Mouse (Mus musculus) C2C12 (cell line): ENCODE measurements around the gene Atcay. TPM values are rescaled to one million over a fixed set of nuclear protein-coding genes. Genes with fewer than 3 reads are reported as not detected.
"Not testable (repeated sequence)": the region's sequence is repeated elsewhere in the genome, so short reads cannot be mapped to it uniquely, and the experiment has no call there.

ENCODE experiments used
- H3K27me3 ChIP-seq: one replicate; pipeline ENCODE4 v1.6.1; 2011; ENCODE audit not compliant: control insufficient read depth, insufficient read depth, insufficient read length
- H3K36me3 ChIP-seq: one replicate; pipeline ENCODE4 v1.6.1; 2011; ENCODE audit not compliant: control insufficient read depth, insufficient read depth
- H3K4me3 ChIP-seq: one replicate; pipeline ENCODE4 v1.5.1; 2011; ENCODE audit warnings: mild to moderate bottlenecking, control low read depth; ENCODE audit not compliant: poor library complexity, insufficient read depth, severe bottlenecking
- H3K79me2 ChIP-seq: one replicate; pipeline ENCODE4 v1.6.1; 2011; ENCODE audit not compliant: control insufficient read depth, insufficient read depth
- H3K79me3 ChIP-seq: one replicate; pipeline ENCODE4 v1.6.1; 2011; ENCODE audit warnings: low read depth, control low read depth
- H3ac ChIP-seq: one replicate; pipeline ENCODE3; 2011; ENCODE audit warnings: low read depth; ENCODE audit not compliant: control insufficient read depth, insufficient read length
- CEBPB ChIP-seq: IDR thresholded peaks from one replicate; pipeline ENCODE4 v1.6.1; 2011; ENCODE audit warnings: low read depth, mild to moderate bottlenecking, control low read depth, moderate library complexity
- CTCF ChIP-seq: IDR thresholded peaks from one replicate; pipeline ENCODE4 v1.5.1; 2011; ENCODE audit not compliant: control insufficient read depth, insufficient read depth, insufficient read length
- FOSL1 ChIP-seq: IDR thresholded peaks from one replicate; pipeline ENCODE4 v1.8.0; 2011; ENCODE audit warnings: mild to moderate bottlenecking, low read length; ENCODE audit not compliant: poor library complexity, insufficient read depth, severe bottlenecking
- MAX ChIP-seq: IDR thresholded peaks from one replicate; pipeline ENCODE4 v1.6.1; 2011; ENCODE audit warnings: mild to moderate bottlenecking, control low read depth
- MYOD1 ChIP-seq: IDR thresholded peaks from one replicate; pipeline ENCODE4 v1.6.1; 2011; ENCODE audit warnings: low read depth; ENCODE audit not compliant: control insufficient read depth, insufficient read length
- MYOG ChIP-seq: IDR thresholded peaks from one replicate; pipeline ENCODE4 v1.6.1; 2011; ENCODE audit not compliant: control insufficient read depth, insufficient read length; ENCODE audit errors: extremely low read depth
- USF1 ChIP-seq: IDR thresholded peaks from one replicate; pipeline ENCODE4 v1.6.1; 2011; ENCODE audit warnings: low read depth, mild to moderate bottlenecking, control low read depth, moderate library complexity
- polyA plus RNA-seq: library from polyadenylated mRNA; unstranded; fragments of >200 nt; fragmentation: generic; extraction: Trizol; gene quantifications from one replicate; pipeline ENCODE4 v1.2.1, GENCODE M21; 2012; ENCODE audit warnings: missing spikeins

Atcay gene
- polyA plus RNA-seq, 1 experiment = 0.26 TPM

GRCm38 (mm10) chr10:81233226-81233585, 2.6 kb upstream of the Atcay start:
- Histone ChIP-seq H3K79me3 (no peaks in the 10 kb centered on the region), H3K4me3 (peak overlapping the region; percentile 25), H3K36me3 (no peaks in the 10 kb centered on the region), H3ac (peak overlapping the region; percentile 45), H3K79me2 (no peaks in the 10 kb centered on the region), H3K27me3 (no peaks in the 10 kb centered on the region)
- TF ChIP-seq MAX (no peak), MYOD1 (no peak), FOSL1 (no peak), MYOG (no peak), USF1 (no peak), CTCF (no peak), CEBPB (no peak)

GRCm38 (mm10) chr10:81232580-81233225, 2.1 kb upstream of the Atcay start, which contains the start of gene Zfr2:
TSS of gene Zfr2 (plus strand) at chr10:81233155.
- Histone ChIP-seq H3K79me2 (no peaks in the 10 kb centered on the region), H3ac (peak within 1 kb of the TSS; percentile 45), H3K27me3 (no peaks in the 10 kb centered on the region), H3K36me3 (no peaks in the 10 kb centered on the region), H3K4me3 (peak within 1 kb of the TSS; percentile 25), H3K79me3 (no peaks in the 10 kb centered on the region)
- TF ChIP-seq USF1 (peak; percentile 54), CEBPB (no peak)

- Histone ChIP-seq H3K36me3 (no peaks in the 10 kb centered on the region), H3K4me3 (no peak overlapping the region), H3K79me2 (no peaks in the 10 kb centered on the region), H3K79me3 (no peaks in the 10 kb centered on the region), H3K27me3 (no peaks in the 10 kb centered on the region), H3ac (no peak overlapping the region)
- TF ChIP-seq CTCF (no peak), MAX (no peak), USF1 (no peak), MYOD1 (no peak), CEBPB (no peak), FOSL1 (no peak), MYOG (no peak)
Observed at GRCm38 (mm10) chr10:81231436-81231835, 803 bp upstream of the Atcay start.

DNA sequence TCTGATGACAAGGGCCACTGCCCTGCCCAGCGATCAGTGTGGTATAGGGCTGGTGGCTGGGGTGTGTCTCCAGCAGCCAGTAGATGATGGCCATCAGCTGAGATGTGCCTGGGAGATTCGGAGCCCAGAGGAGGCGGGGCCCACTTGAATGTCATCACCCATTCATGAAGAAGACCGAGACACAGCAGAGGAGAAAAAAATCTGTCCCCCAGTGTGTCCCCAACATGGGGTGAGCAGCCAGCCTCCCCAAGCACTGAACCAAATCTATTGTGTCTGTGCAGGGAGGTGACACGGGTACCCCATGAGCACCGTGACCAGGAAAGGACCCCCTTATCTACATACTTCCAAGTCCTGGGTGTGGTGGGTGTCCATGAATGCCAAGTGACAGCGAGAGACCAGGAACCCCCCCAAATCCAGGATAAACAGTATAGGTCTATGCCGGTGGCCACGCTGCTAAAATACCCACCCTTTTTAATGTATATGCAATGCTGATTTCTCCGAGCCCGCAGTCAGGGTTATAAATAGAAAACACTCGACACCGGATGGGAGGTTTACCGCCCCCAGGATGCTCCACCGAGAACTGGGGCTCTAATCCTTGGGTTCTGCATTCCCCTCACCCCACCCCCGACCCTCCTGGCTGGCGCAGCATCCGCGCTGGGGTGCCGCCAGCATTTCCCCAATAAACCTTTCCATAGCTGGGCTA, 747 bp downstream of the Atcay start:
- Histone ChIP-seq H3K79me3 (no peaks in the 10 kb centered on the region), H3K79me2 (no peaks in the 10 kb centered on the region), H3K27me3 (no peaks in the 10 kb centered on the region), H3K36me3 (no peaks in the 10 kb centered on the region), H3K4me3 (no peak overlapping the region), H3ac (no peak overlapping the region)
- no peak for TF ChIP-seq CEBPB
- TF ChIP-seq MAX = no peak
- TF ChIP-seq MYOD1 = no peak
- no peak for TF ChIP-seq MYOG
- TF ChIP-seq FOSL1 = no peak
- TF ChIP-seq CTCF = no peak
- no peak for TF ChIP-seq USF1

DNA sequence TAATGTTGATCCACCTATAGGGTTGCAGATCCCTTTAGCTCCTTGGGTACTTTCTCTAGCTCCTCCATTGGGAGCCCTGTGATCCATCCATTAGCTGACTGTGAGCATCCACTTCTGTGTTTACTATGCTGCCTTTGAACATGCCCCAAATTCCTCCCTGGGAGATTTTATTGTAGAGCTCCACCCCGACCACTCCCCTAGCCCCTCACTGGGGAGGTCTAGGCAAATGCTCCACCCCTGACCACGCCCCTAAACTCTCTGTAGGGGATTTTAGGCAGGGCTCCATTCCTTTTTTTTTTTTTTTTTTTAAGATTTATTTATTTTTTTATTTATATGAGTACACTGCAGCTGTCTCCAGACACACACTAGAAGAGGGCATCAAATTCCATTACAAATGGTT, 6.9 kb downstream of the Atcay start:
- not testable (repeated sequence) for H3ac ChIP-seq, H3K79me3 ChIP-seq, H3K4me3 ChIP-seq, H3K36me3 ChIP-seq, H3K79me2 ChIP-seq, H3K27me3 ChIP-seq

DNA sequence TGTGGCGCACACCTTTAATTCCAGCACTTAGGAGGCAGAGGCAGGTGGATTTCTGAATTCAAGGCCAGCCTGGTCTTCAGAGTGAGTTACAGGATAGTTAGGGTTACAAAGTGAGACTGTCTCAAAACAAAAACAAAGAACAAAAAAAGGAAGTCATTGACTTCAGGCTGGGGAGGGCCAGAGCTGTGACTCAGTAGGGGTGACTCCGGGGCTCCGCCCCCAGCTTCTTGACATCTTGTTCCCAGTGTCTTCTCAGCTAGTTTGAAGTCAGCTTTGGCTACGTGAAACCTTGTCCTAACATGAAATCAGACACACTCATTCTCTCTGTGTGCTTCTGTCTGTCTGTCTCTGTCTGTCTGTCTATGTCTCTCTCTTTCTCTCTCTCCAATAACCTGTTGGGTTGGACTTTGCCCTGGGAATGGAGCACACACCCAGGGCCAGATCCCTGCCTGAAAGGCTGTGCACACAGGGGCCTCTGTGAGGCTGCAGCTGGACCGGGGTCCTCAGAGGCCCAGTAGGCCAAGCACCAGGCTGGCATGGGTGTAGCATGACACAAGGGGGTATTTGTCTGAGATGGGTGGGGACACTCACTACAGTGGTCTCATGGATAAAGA, 9.1 kb downstream of the Atcay start:
- no peaks in the 10 kb centered on the region for H3K36me3 ChIP-seq
- TF ChIP-seq MAX = no peak
- TF ChIP-seq FOSL1 = no peak
- no peak for TF ChIP-seq USF1
- TF ChIP-seq MYOG = no peak
- no peak for TF ChIP-seq CEBPB
- no peak for TF ChIP-seq CTCF
- no peak for TF ChIP-seq MYOD1
- H3K27me3 ChIP-seq = peaks cover 4% of the 10 kb centered on the region
- no peak overlapping the region for H3K4me3 ChIP-seq
- H3K79me3 ChIP-seq = no peaks in the 10 kb centered on the region
- H3K79me2 ChIP-seq = no peaks in the 10 kb centered on the region
- H3ac ChIP-seq = no peak overlapping the region
